Comparison of ENCODE assay signal across 8 mouse cellular contexts in the genomic region with DNA sequence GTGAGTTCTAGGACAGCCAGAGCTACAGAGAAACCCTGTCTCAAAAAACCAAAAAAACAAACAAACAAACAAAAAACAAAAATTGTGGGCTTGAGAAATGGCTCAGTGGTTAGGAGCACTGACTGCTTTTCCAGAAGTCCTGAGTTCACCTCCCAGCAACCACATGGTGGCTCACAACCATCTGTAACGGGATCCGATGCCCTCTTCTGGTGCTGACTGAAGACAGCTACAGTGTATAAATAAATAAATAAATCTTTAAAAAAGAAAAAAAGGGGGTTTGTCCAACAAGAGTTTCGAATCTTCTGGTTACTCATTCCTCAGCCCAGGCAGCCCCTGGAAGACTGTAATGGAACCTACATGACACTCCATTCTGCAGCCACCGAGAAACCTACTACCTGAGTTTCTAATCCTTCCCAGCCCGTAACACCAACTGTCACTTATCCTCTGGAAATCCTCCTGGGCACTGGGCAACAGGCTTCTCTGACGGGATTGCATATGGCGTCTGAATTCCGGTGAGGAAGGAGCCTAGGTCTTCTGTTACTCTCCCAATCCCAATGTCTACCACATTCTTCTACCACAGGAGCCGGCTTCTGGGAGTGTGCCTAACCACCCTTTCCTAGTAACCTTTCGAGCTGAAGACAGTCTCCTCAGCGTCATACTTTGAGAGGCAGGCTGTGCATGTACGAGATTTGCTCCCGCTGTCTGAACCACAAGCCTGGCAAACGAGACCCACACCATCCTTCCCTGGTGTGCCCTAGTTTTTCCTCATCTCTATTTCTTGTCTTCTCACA. TPM values are rescaled to one million over a fixed set of nuclear protein-coding genes. Genes with fewer than 3 reads are reported as not detected.
A peak's percentile ranks its signal among the peaks of the same experiment; 100 is the strongest.
DNase-seq lines count a peak whose midpoint lies in the region; ATAC-seq and TF ChIP-seq lines count a peak whose summit lies in the region.

No protein-coding gene starts in this region.

- H3K79me2 ChIP-seq in macrophage (ENCODE audit: inconsistent target), result peaks cover 69% of the 10 kb centered on the region

- ATAC-seq in heart, embryonic 14.5 days (ENCODE audit: insufficient number of reproducible peaks, insufficient read depth, low FRiP score, low read depth), result no peak
- no peak for ATAC-seq in forebrain, embryonic 16.5 days

- no peaks in the 10 kb centered on the region for H3K27me3 ChIP-seq in heart, embryonic 14.5 days (ENCODE audit: control insufficient read depth, insufficient read depth, low read length)
- H3K27me3 ChIP-seq in forebrain, embryonic 16.5 days (replicated peaks; ENCODE audit: control insufficient read depth, insufficient read depth, low read length), result no peaks in the 10 kb centered on the region

- in situ Hi-C loops in ES-E14 (cut with MboI; ENCODE audit: low sequenced_read_pairs in 2 of 2, unreplicated experiment in 2 of 2), result no loop called here

- H3K9ac ChIP-seq in heart, embryonic 14.5 days (ENCODE audit: low read length), result peak overlapping the region; percentile 89
- no peak overlapping the region for H3K9ac ChIP-seq in ES-E14 (ENCODE audit: insufficient read depth, low read depth, low read length, poor library complexity, severe bottlenecking)
- peak overlapping the region; percentile 93; the same call in 1 of the 2 replicates for H3K9ac ChIP-seq in forebrain, embryonic 16.5 days (replicated peaks; ENCODE audit: low read depth, low read length)

- WGBS in heart, embryonic 14.5 days, result 62% methylated on average over 14 of the region's 14 CpGs
- 68% methylated on average over 14 of the region's 14 CpGs for WGBS in forebrain, embryonic 16.5 days
- WGBS in macrophage (ENCODE audit: missing documents), result 77% methylated on average over 14 of the region's 14 CpGs

- H3K4me3 ChIP-seq in heart, embryonic 14.5 days (ENCODE audit: control insufficient read depth in 1 of 2, insufficient read depth in 1 of 2, low read depth in 1 of 2, low read length in 2 of 2), result peak overlapping the region; percentile 59 to 69
- H3K4me3 ChIP-seq in ES-E14 (ENCODE audit: insufficient read depth in 1 of 2, low read depth in 1 of 2, low read length in 2 of 2, poor library complexity in 1 of 2, severe bottlenecking in 1 of 2) (peak overlapping the region; percentile 64 to 82), macrophage (ENCODE audit: inconsistent target) (peak overlapping the region; percentile 93)
- H3K4me3 ChIP-seq in forebrain, embryonic 16.5 days (replicated peaks; ENCODE audit: low read length), result peak overlapping the region; percentile 57

- intact Hi-C loops in heart, postnatal 25 days (cut with DNase I), result no loop called here

- peak overlapping the region; percentile 81 for H3K4me2 ChIP-seq in heart, embryonic 14.5 days (ENCODE audit: low read length)
- H3K4me2 ChIP-seq in forebrain, embryonic 16.5 days (ENCODE audit: low read length), result peak overlapping the region; percentile 75

- peaks cover 47% of the 10 kb centered on the region for H3K36me3 ChIP-seq in heart, embryonic 14.5 days (ENCODE audit: control insufficient read depth, insufficient read depth, low read length)
- H3K36me3 ChIP-seq in ES-E14 (ENCODE audit: control insufficient read depth, insufficient read depth, low read length, poor library complexity, severe bottlenecking) (peaks cover 35% of the 10 kb centered on the region), macrophage (ENCODE audit: inconsistent target) (peaks cover 44% of the 10 kb centered on the region)
- no peaks in the 10 kb centered on the region; the same call in 1 of the 2 replicates for H3K36me3 ChIP-seq in forebrain, embryonic 16.5 days (ENCODE audit: control insufficient read depth, insufficient read depth)

- no peaks in the 10 kb centered on the region for H3K9me3 ChIP-seq in heart, embryonic 14.5 days (ENCODE audit: control insufficient read depth, low read length)
- H3K9me3 ChIP-seq in ES-E14 (ENCODE audit: control insufficient read depth, insufficient read depth, low read depth, low read length), result no peaks in the 10 kb centered on the region
- H3K9me3 ChIP-seq in forebrain, embryonic 16.5 days (ENCODE audit: control insufficient read depth, low read length), result no peaks in the 10 kb centered on the region

- peaks cover 5 to 13% of the 10 kb centered on the region in 2 experiments; a peak in 3 of 4 replicates for H3K4me1 ChIP-seq in heart, embryonic 14.5 days (ENCODE audit: control insufficient read depth in 2 of 2, insufficient read depth in 2 of 2, low read length in 2 of 2)
- peaks cover 8 to 20% of the 10 kb centered on the region in 2 experiments; a peak in 2 of 4 replicates for H3K4me1 ChIP-seq in ES-E14 (ENCODE audit: control insufficient read depth in 2 of 2, insufficient read depth in 2 of 2, low read length in 2 of 2, poor library complexity in 1 of 2)
- peaks cover 11% of the 10 kb centered on the region for H3K4me1 ChIP-seq in forebrain, embryonic 16.5 days (replicated peaks; ENCODE audit: control insufficient read depth, insufficient read depth, low read length)

- H3K27ac ChIP-seq in heart, embryonic 14.5 days (replicated peaks in 1 of 2; ENCODE audit: control insufficient read depth in 1 of 2, insufficient read depth in 1 of 2, low read depth in 2 of 2, low read length in 2 of 2), result peak overlapping the region; percentile 96
- no peak overlapping the region for H3K27ac ChIP-seq in ES-E14 (ENCODE audit: insufficient read depth, low read depth, low read length, poor library complexity, severe bottlenecking)
- no peak overlapping the region for H3K27ac ChIP-seq in forebrain, embryonic 16.5 days (ENCODE audit: low read length)
- H3K27ac ChIP-seq in macrophage, result peak overlapping the region; percentile 98

- no peak for DNase-seq in heart, postnatal 25 days (ENCODE audit: low spot score)
- no peak for DNase-seq in ES-E14 (ENCODE audit: low read depth, low spot score)
- no peak for DNase-seq in urinary bladder, adult 18-20 months (ENCODE audit: low spot score in 2 of 2)
- no peak for DNase-seq in layer of hippocampus, adult 9-11 months
- no peak for DNase-seq in frontal cortex, postnatal 36 days (ENCODE audit: low spot score in 2 of 2)

TF ChIP-seq in ES-E14, 5 proteins besides CTCF, POLR2A, EP300 and RAD21:
- TF ChIP-seq MAFK (IDR thresholded peaks at IDR 0.05; ENCODE audit: insufficient read depth, low read depth, low read length) (no peak), HCFC1 (IDR thresholded peaks at IDR 0.05; ENCODE audit: borderline replicate concordance, insufficient read depth, low read length) (no peak), CHD2 (IDR thresholded peaks at IDR 0.05; ENCODE audit: low read depth, low read length) (no peak), ZNF384 (IDR thresholded peaks at IDR 0.05; ENCODE audit: low read depth, low read length) (no peak), ZC3H11A (IDR thresholded peaks at IDR 0.05; ENCODE audit: borderline replicate concordance, low read depth, low read length) (no peak)
TF ChIP-seq in ES-E14: peak in this region for 0.

RNA-seq across cellular contexts. Expression of gene Flcn, which starts 1.5 kb away (rescaled TPM):
- polyA plus RNA-seq in heart, embryonic 14.5 days (2014; fragmentation: Nextera tagmentation; extraction: Ambion mirVana), result 30.3 and 34.3 TPM in 2 replicates
- 10 to 100 TPM; 43.0 to 44.1 TPM for total RNA-seq in heart, postnatal 25 days (2021)
- 24.6 and 30.7 TPM in 2 replicates for total RNA-seq in ES-E14 (2012; rRNA removed)
- polyA plus RNA-seq in forebrain, embryonic 16.5 days (2015; fragmentation: Nextera tagmentation; extraction: Ambion mirVana), result 44.6 and 51.2 TPM in 2 replicates
- 100 to 1,000 TPM; 122 to 465 (median 250) TPM for total RNA-seq in macrophage (2018; cell fraction: chromatin; rRNA removed)
- 100 to 1,000 TPM in 1 of 26 experiments, 10 to 100 TPM in 25; 14.4 to 102 (median 50.4) TPM for total RNA-seq in macrophage (2018; cell fraction: cytosol; rRNA removed)
- total RNA-seq in macrophage (2018; cell fraction: nucleus; rRNA removed), result 100 to 1,000 TPM in 23 of 26 experiments, 10 to 100 TPM in 3; 70.1 to 307 (median 159) TPM
- polyA plus RNA-seq in macrophage (2018), result 36.7 to 92.1 TPM (median 40.6 TPM) in 3 replicates

RNA-seq across cellular contexts. Expression of gene Pld6, which starts 20.9 kb away (rescaled TPM):
- 1.6 and 2.0 TPM in 2 replicates for polyA plus RNA-seq in heart, embryonic 14.5 days (2014; fragmentation: Nextera tagmentation; extraction: Ambion mirVana)
- total RNA-seq in heart, postnatal 25 days (2021), result under 1 TPM; 0.18 to 0.42 TPM
- 9.0 and 16.5 TPM in 2 replicates for total RNA-seq in ES-E14 (2012; rRNA removed)
- polyA plus RNA-seq in forebrain, embryonic 16.5 days (2015; fragmentation: Nextera tagmentation; extraction: Ambion mirVana), result 4.2 and 6.7 TPM in 2 replicates
- total RNA-seq in macrophage (2018; cell fraction: chromatin; rRNA removed), result under 1 TPM in 2 of 26 experiments, not detected in 24; 0.53 to 0.58 TPM
- under 1 TPM in 10 of 26 experiments, not detected in 16; 0.07 to 0.29 (median 0.15) TPM for total RNA-seq in macrophage (2018; cell fraction: cytosol; rRNA removed)
- under 1 TPM in 2 of 26 experiments, not detected in 24; 0.36 to 0.79 TPM for total RNA-seq in macrophage (2018; cell fraction: nucleus; rRNA removed)
- 0.79 TPM in 1 of 3 replicates, not detected in the others for polyA plus RNA-seq in macrophage (2018)

RNA-seq across cellular contexts. Expression of gene Nt5m, which starts 30.9 kb away (rescaled TPM):
- polyA plus RNA-seq in heart, embryonic 14.5 days (2014; fragmentation: Nextera tagmentation; extraction: Ambion mirVana), result 38.8 and 40.1 TPM in 2 replicates
- 10 to 100 TPM; 26.0 to 30.8 TPM for total RNA-seq in heart, postnatal 25 days (2021)
- total RNA-seq in ES-E14 (2012; rRNA removed), result 5.7 and 7.8 TPM in 2 replicates
- polyA plus RNA-seq in forebrain, embryonic 16.5 days (2015; fragmentation: Nextera tagmentation; extraction: Ambion mirVana), result 52.6 and 56.7 TPM in 2 replicates
- 10 to 100 TPM in 13 of 26 experiments, 1 to 10 TPM in 12, under 1 TPM in 1; 0.95 to 24.4 (median 10.0) TPM for total RNA-seq in macrophage (2018; cell fraction: chromatin; rRNA removed)
- total RNA-seq in macrophage (2018; cell fraction: cytosol; rRNA removed), result 10 to 100 TPM in 24 of 26 experiments, 1 to 10 TPM in 2; 6.5 to 48.2 (median 23.3) TPM
- total RNA-seq in macrophage (2018; cell fraction: nucleus; rRNA removed), result 10 to 100 TPM in 15 of 26 experiments, 1 to 10 TPM in 11; 2.0 to 27.9 (median 13.1) TPM
- 10.2 to 21.8 TPM (median 19.2 TPM) in 3 replicates for polyA plus RNA-seq in macrophage (2018)

RNA-seq across cellular contexts. Expression of gene Cops3, which starts 31.3 kb away (rescaled TPM):
- 163 and 165 TPM in 2 replicates for polyA plus RNA-seq in heart, embryonic 14.5 days (2014; fragmentation: Nextera tagmentation; extraction: Ambion mirVana)
- total RNA-seq in heart, postnatal 25 days (2021), result 10 to 100 TPM; 70.2 to 75.0 TPM
- 106 and 133 TPM in 2 replicates for total RNA-seq in ES-E14 (2012; rRNA removed)
- 200 and 212 TPM in 2 replicates for polyA plus RNA-seq in forebrain, embryonic 16.5 days (2015; fragmentation: Nextera tagmentation; extraction: Ambion mirVana)
- total RNA-seq in macrophage (2018; cell fraction: chromatin; rRNA removed), result 10 to 100 TPM in 25 of 26 experiments, 1 to 10 TPM in 1; 9.6 to 93.0 (median 46.0) TPM
- 10 to 100 TPM; 19.7 to 39.2 (median 31.1) TPM for total RNA-seq in macrophage (2018; cell fraction: cytosol; rRNA removed)
- 10 to 100 TPM; 11.4 to 57.3 (median 28.0) TPM for total RNA-seq in macrophage (2018; cell fraction: nucleus; rRNA removed)
- 33.4 to 53.8 TPM (median 52.0 TPM) in 3 replicates for polyA plus RNA-seq in macrophage (2018)

Comparison
In these comparisons a context has a peak if more than half of its experiments do, and no peak if none do; other contexts are left out.
1. H3K27ac ChIP-seq: peak in heart, embryonic 14.5 days (2 of 2) and macrophage (single experiment); none in ES-E14 (single experiment) and forebrain, embryonic 16.5 days (single experiment).
2. Peak in every context shown above with its lines, with median percentiles within 50 percentile points of each other: H3K4me3 ChIP-seq.